Mouse (Mus musculus): ENCODE results near the gene Zfp317.

The Zfp317 gene

GRCm38 (mm10) chr9:19621843-19622822 is at the start of gene Zfp317:
TSS of gene Zfp317 (plus strand) at chr9:19622102.
- WGBS: 2% methylated on average over 35 of the region's 35 CpGs

GRCm38 (mm10) chr9:19582317-19582716 is 39.6 kb upstream of the Zfp317 start, which contains the start of gene Olfr855:
TSS of gene Olfr855 (plus strand) at chr9:19582617.

GRCm38 (mm10) chr9:19621297-19621696 is 605 bp upstream of the Zfp317 start:
- 94% methylated on average over 3 of the region's 3 CpGs for WGBS

GRCm38 (mm10) chr9:19645193-19645592 is 23.3 kb downstream of the Zfp317 start:
- 77% methylated on average over 3 of the region's 3 CpGs for WGBS

- WGBS: 86% methylated on average over 6 of the region's 6 CpGs
Measured at GRCm38 (mm10) chr9:19690281-19690680, 68.4 kb downstream of the Zfp317 start.

- WGBS: 88% methylated on average over 1 of the region's 1 CpGs
Measured at GRCm38 (mm10) chr9:19691426-19691825, 69.5 kb downstream of the Zfp317 start.

- 60% methylated on average over 2 of the region's 2 CpGs for WGBS
Measured at GRCm38 (mm10) chr9:19692430-19692829, 70.5 kb downstream of the Zfp317 start.

- 31% methylated on average over 2 of the region's 2 CpGs for WGBS
Measured at GRCm38 (mm10) chr9:19694285-19694684, 72.4 kb downstream of the Zfp317 start.

GRCm38 (mm10) chr9:19694898-19695379 is 73.0 kb downstream of the Zfp317 start:
- 57% methylated on average over 9 of the region's 9 CpGs for WGBS

Measured in cerebral cortex, adult 2 months (tissue).